In genomic region chr3:41743436-41743835, GRCm38 (mm10) we compare ENCODE assay signal across 8 mouse cellular contexts. TPM values are rescaled to one million over a fixed set of nuclear protein-coding genes. Genes with fewer than 3 reads are reported as not detected.
A peak's percentile ranks its signal among the peaks of the same experiment; 100 is the strongest.
DNase-seq lines count a peak whose midpoint lies in the region; ATAC-seq lines count a peak whose summit lies in the region.

No protein-coding gene starts in this region.

- no peaks in the 10 kb centered on the region for H3K36me3 ChIP-seq in forebrain, embryonic 13.5 days (ENCODE audit: poor library complexity, severe bottlenecking)
- H3K36me3 ChIP-seq in kidney, embryonic 14.5 days (ENCODE audit: control insufficient read depth, insufficient read depth, low read length) = no peaks in the 10 kb centered on the region

- intact Hi-C loops in left cerebral cortex, postnatal 4 days (cut with DNase I) = no loop called here
- intact Hi-C loops in left cerebral cortex, postnatal 25 days (cut with DNase I) = loop anchor here (2.0 to 5.0 kb wide), 2 partner anchors 179 to 661 kb away; partner anchors contain the start of gene Pgrmc2

- DNase-seq in left cerebral cortex, postnatal 4 days = peak; percentile 8
- DNase-seq in left cerebral cortex, postnatal 25 days (ENCODE audit: low spot score in 2 of 2) = no peak
- peak; percentile 63 for DNase-seq in adipocyte (ENCODE audit: low spot score)
- DNase-seq in urinary bladder, adult 18-20 months (ENCODE audit: low spot score in 2 of 2) = no peak

- H3K27ac ChIP-seq in forebrain, embryonic 13.5 days = no peak overlapping the region
- no peak overlapping the region for H3K27ac ChIP-seq in kidney, embryonic 14.5 days (ENCODE audit: low read depth, low read length)

- no peak for ATAC-seq in forebrain, embryonic 13.5 days
- no peak for ATAC-seq in kidney, embryonic 14.5 days (ENCODE audit: low FRiP score, low TSS enrichment)
- peak; percentile 53 for ATAC-seq in megakaryocyte-erythroid progenitor cell, adult 5-6 weeks (replicated peaks; ENCODE audit: low FRiP score, low TSS enrichment, poor library complexity, severe bottlenecking)
- no peak for ATAC-seq in frontal cortex, adult (ENCODE audit: low TSS enrichment)

- peaks cover 23% of the 10 kb centered on the region for H3K4me1 ChIP-seq in forebrain, embryonic 13.5 days
- H3K4me1 ChIP-seq in kidney, embryonic 14.5 days (ENCODE audit: control insufficient read depth, insufficient read depth, low read length) = peaks cover 10% of the 10 kb centered on the region

- no peaks in the 10 kb centered on the region for H3K9me3 ChIP-seq in forebrain, embryonic 13.5 days (replicated peaks)
- H3K9me3 ChIP-seq in kidney, embryonic 14.5 days (ENCODE audit: control insufficient read depth, low read length) = no peaks in the 10 kb centered on the region

- H3K27me3 ChIP-seq in forebrain, embryonic 13.5 days = no peaks in the 10 kb centered on the region
- H3K27me3 ChIP-seq in kidney, embryonic 14.5 days (ENCODE audit: control insufficient read depth, insufficient read depth, low read length) = no peaks in the 10 kb centered on the region

- H3K9ac ChIP-seq in forebrain, embryonic 13.5 days = 0 out of 2 replicates have a peak overlapping the region, but pooled peaks have one; percentile 88
- H3K9ac ChIP-seq in kidney, embryonic 14.5 days (ENCODE audit: low read depth, low read length) = peak overlapping the region; percentile 87; the same call in 1 of the 2 replicates

- peak overlapping the region; percentile 62 for H3K4me2 ChIP-seq in forebrain, embryonic 13.5 days
- H3K4me2 ChIP-seq in kidney, embryonic 14.5 days (replicated peaks; ENCODE audit: low read depth, low read length) = peak overlapping the region; percentile 64

- 39% methylated on average over 6 of the region's 6 CpGs for WGBS in forebrain, embryonic 13.5 days
- 52% methylated on average over 6 of the region's 6 CpGs for WGBS in kidney, embryonic 14.5 days

- peak overlapping the region; percentile 81; the same call in 1 of the 2 replicates for H3K4me3 ChIP-seq in forebrain, embryonic 13.5 days
- H3K4me3 ChIP-seq in kidney, embryonic 14.5 days (ENCODE audit: low read length) = peak overlapping the region; percentile 72

RNA-seq across cellular contexts. Expression of gene D3Ertd751e, which starts 1.0 kb away (rescaled TPM):
- 1 to 10 TPM; 4.6 to 5.8 TPM for total RNA-seq in left cerebral cortex, postnatal 4 days (2021)
- 1 to 10 TPM; 8.3 to 9.1 TPM for total RNA-seq in left cerebral cortex, postnatal 25 days (2021)
- polyA plus RNA-seq in forebrain, embryonic 13.5 days (2015; fragmentation: Nextera tagmentation; extraction: Ambion mirVana) = 15.8 and 20.1 TPM in 2 replicates
- polyA plus RNA-seq in kidney, embryonic 14.5 days (2014; fragmentation: Nextera tagmentation; extraction: Ambion mirVana) = 17.6 and 20.1 TPM in 2 replicates
- 4.3 and 14.7 TPM in 2 replicates for total RNA-seq in megakaryocyte-erythroid progenitor cell, adult 5-6 weeks (2014; fragmentation: Nextera tagmentation)
- total RNA-seq in megakaryocyte-erythroid progenitor cell, adult 5-6 weeks (2017) = 17.4 and 19.8 TPM in 2 replicates

RNA-seq across cellular contexts. Expression of gene Sclt1, which starts 1.1 kb away (rescaled TPM):
- total RNA-seq in left cerebral cortex, postnatal 4 days (2021) = 10 to 100 TPM; 18.7 to 20.4 TPM
- total RNA-seq in left cerebral cortex, postnatal 25 days (2021) = 10 to 100 TPM; 18.2 to 22.1 TPM
- polyA plus RNA-seq in forebrain, embryonic 13.5 days (2015; fragmentation: Nextera tagmentation; extraction: Ambion mirVana) = 24.7 and 25.7 TPM in 2 replicates
- polyA plus RNA-seq in kidney, embryonic 14.5 days (2014; fragmentation: Nextera tagmentation; extraction: Ambion mirVana) = 28.2 and 29.7 TPM in 2 replicates
- 15.5 and 18.2 TPM in 2 replicates for total RNA-seq in megakaryocyte-erythroid progenitor cell, adult 5-6 weeks (2014; fragmentation: Nextera tagmentation)
- 16.2 and 22.0 TPM in 2 replicates for total RNA-seq in megakaryocyte-erythroid progenitor cell, adult 5-6 weeks (2017)

Comparison
In these comparisons a context has a peak if more than half of its experiments do, and no peak if none do; other contexts are left out.
1. DNase-seq: peak in left cerebral cortex, postnatal 4 days (single experiment) and adipocyte (single experiment); none in left cerebral cortex, postnatal 25 days (0 of 2) and urinary bladder, adult 18-20 months (0 of 2).